Mouse (Mus musculus): ENCODE data around the gene Ms4a2. TPM values are rescaled to one million over a fixed set of nuclear protein-coding genes. Genes with fewer than 3 reads are reported as not detected.

Ms4a2 gene
- total RNA-seq (2014; rRNA removed) (not detected in 2 replicates), polyA plus RNA-seq (2015; fragmentation: Nextera tagmentation; extraction: Ambion mirVana) (0.09 and 0.15 TPM in 2 replicates)

- H3K27me3 ChIP-seq (ENCODE audit: insufficient read depth, low read length): no peaks in the 10 kb centered on the region
- ATAC-seq (ENCODE audit: low FRiP score): no peak
- H3K9me3 ChIP-seq (ENCODE audit: low read length): no peaks in the 10 kb centered on the region
- no peak for DNase-seq (ENCODE audit: low spot score)
- WGBS: 80% methylated on average over 2 of the region's 2 CpGs
- no peak within 1 kb of the TSS for H3K4me3 ChIP-seq (ENCODE audit: low read depth, low read length)
- H3K4me1 ChIP-seq (ENCODE audit: insufficient read depth, low read length): no peaks in the 10 kb centered on the region
- no peak within 1 kb of the TSS for H3K4me2 ChIP-seq (ENCODE audit: low read depth, low read length, poor library complexity, severe bottlenecking)
- no peak for TF ChIP-seq CTCF (IDR thresholded peaks at IDR 0.05)
- H3K27ac ChIP-seq (ENCODE audit: low read depth, low read length): no peak within 1 kb of the TSS
- no peak within 1 kb of the TSS for H3K9ac ChIP-seq (replicated peaks; ENCODE audit: low read length, poor library complexity, severe bottlenecking)
- H3K36me3 ChIP-seq (ENCODE audit: insufficient read depth, low read length): no peaks in the 10 kb centered on the region
Measured at GRCm38 (mm10) chr19:11623551-11623950, at the start of gene Ms4a2. Gene Ms4a2 (minus strand): TSS chr19:11623719.

DNA sequence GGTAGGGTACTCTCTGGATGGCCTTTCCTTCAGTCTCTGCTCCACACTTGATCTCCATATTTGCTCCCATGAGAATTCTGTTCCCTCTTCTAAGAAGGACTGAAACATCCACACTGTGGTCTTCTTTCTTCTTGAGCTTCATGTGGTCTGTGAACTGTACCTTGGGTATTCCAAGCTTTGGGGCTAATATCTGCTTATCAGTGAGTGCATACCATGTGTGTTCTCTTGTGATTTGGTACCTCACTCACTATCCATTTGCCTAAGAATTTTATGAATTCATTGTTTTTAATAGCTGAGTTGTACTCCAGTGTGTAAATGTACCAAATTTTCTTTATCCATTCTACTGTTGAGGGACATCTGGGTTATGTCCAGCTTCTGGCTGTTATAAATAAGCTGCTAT is 38.0 kb upstream of the Ms4a2 start:
- H3K9me3 ChIP-seq (ENCODE audit: low read length): no peaks in the 10 kb centered on the region
- H3K4me1 ChIP-seq (ENCODE audit: insufficient read depth, low read length): no peaks in the 10 kb centered on the region
- H3K36me3 ChIP-seq (ENCODE audit: insufficient read depth, low read length): no peaks in the 10 kb centered on the region
- H3K9ac ChIP-seq (replicated peaks; ENCODE audit: low read length, poor library complexity, severe bottlenecking): no peak overlapping the region
- ATAC-seq (ENCODE audit: low FRiP score): no peak
- no peak overlapping the region for H3K4me3 ChIP-seq (ENCODE audit: low read depth, low read length)
- H3K4me2 ChIP-seq (ENCODE audit: low read depth, low read length, poor library complexity, severe bottlenecking): no peak overlapping the region
- H3K27ac ChIP-seq (ENCODE audit: low read depth, low read length): no peak overlapping the region
- DNase-seq (ENCODE audit: low spot score): no peak
- TF ChIP-seq CTCF (IDR thresholded peaks at IDR 0.05): no peak
- H3K27me3 ChIP-seq (ENCODE audit: insufficient read depth, low read length): no peaks in the 10 kb centered on the region

GRCm38 (mm10) chr19:11660459-11660858 is 36.9 kb upstream of the Ms4a2 start, which contains the start of gene Oosp2:
Gene Oosp2 (minus strand): TSS chr19:11660559.
- Histone ChIP-seq H3K9ac (replicated peaks; ENCODE audit: low read length, poor library complexity, severe bottlenecking) (no peak within 1 kb of the TSS), H3K9me3 (ENCODE audit: low read length) (no peaks in the 10 kb centered on the region), H3K27ac (ENCODE audit: low read depth, low read length) (no peak within 1 kb of the TSS), H3K4me2 (ENCODE audit: low read depth, low read length, poor library complexity, severe bottlenecking) (no peak within 1 kb of the TSS), H3K4me3 (ENCODE audit: low read depth, low read length) (no peak within 1 kb of the TSS), H3K36me3 (ENCODE audit: insufficient read depth, low read length) (no peaks in the 10 kb centered on the region), H3K27me3 (ENCODE audit: insufficient read depth, low read length) (no peaks in the 10 kb centered on the region), H3K4me1 (ENCODE audit: insufficient read depth, low read length) (no peaks in the 10 kb centered on the region)
- ATAC-seq (ENCODE audit: low FRiP score) (no peak), DNase-seq (ENCODE audit: low spot score) (no peak)
- TF ChIP-seq CTCF (IDR thresholded peaks at IDR 0.05): no peak
- WGBS: 85% methylated on average over 5 of the region's 5 CpGs

DNA sequence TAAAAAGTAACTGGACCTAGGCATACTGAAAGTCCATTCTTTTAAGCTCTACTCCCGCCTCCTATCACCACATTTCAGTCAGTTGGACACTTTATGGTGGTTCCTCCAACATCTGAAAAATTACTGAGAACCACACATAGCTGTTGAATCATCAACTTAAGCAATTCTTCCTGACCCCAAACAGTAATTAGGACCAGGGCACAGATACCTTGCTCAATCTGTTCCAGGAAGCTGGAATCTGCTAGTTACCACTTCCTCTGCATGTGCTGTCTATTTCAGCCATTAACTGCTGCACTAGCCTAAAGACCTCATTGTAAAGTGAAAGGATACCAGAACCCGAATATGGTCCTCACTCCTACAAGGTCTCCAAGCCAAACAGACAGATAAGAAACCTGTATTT is 35.6 kb upstream of the Ms4a2 start:
- Histone ChIP-seq H3K27me3 (ENCODE audit: insufficient read depth, low read length) (no peaks in the 10 kb centered on the region), H3K27ac (ENCODE audit: low read depth, low read length) (no peak overlapping the region), H3K4me3 (ENCODE audit: low read depth, low read length) (no peak overlapping the region), H3K9me3 (ENCODE audit: low read length) (no peaks in the 10 kb centered on the region), H3K4me2 (ENCODE audit: low read depth, low read length, poor library complexity, severe bottlenecking) (no peak overlapping the region), H3K9ac (replicated peaks; ENCODE audit: low read length, poor library complexity, severe bottlenecking) (no peak overlapping the region), H3K36me3 (ENCODE audit: insufficient read depth, low read length) (no peaks in the 10 kb centered on the region), H3K4me1 (ENCODE audit: insufficient read depth, low read length) (no peaks in the 10 kb centered on the region)
- no peak for TF ChIP-seq CTCF (IDR thresholded peaks at IDR 0.05)
- DNase-seq (ENCODE audit: low spot score) (no peak), ATAC-seq (ENCODE audit: low FRiP score) (no peak)
- 83% methylated on average over 2 of the region's 2 CpGs for WGBS

- no peak overlapping the region for H3K9ac ChIP-seq (replicated peaks; ENCODE audit: low read length, poor library complexity, severe bottlenecking)
- no peak overlapping the region for H3K4me3 ChIP-seq (ENCODE audit: low read depth, low read length)
- no peak overlapping the region for H3K27ac ChIP-seq (ENCODE audit: low read depth, low read length)
- ATAC-seq (ENCODE audit: low FRiP score): peak; percentile 82
- H3K27me3 ChIP-seq (ENCODE audit: insufficient read depth, low read length): no peaks in the 10 kb centered on the region
- WGBS: 62% methylated on average over 4 of the region's 4 CpGs
- no peak overlapping the region for H3K4me2 ChIP-seq (ENCODE audit: low read depth, low read length, poor library complexity, severe bottlenecking)
- H3K36me3 ChIP-seq (ENCODE audit: insufficient read depth, low read length): no peaks in the 10 kb centered on the region
- DNase-seq (ENCODE audit: low spot score): no peak
- no peaks in the 10 kb centered on the region for H3K4me1 ChIP-seq (ENCODE audit: insufficient read depth, low read length)
- H3K9me3 ChIP-seq (ENCODE audit: low read length): no peaks in the 10 kb centered on the region
- no peak for TF ChIP-seq CTCF (IDR thresholded peaks at IDR 0.05)
Measured at GRCm38 (mm10) chr19:11649564-11649963, 26.0 kb upstream of the Ms4a2 start.

DNA sequence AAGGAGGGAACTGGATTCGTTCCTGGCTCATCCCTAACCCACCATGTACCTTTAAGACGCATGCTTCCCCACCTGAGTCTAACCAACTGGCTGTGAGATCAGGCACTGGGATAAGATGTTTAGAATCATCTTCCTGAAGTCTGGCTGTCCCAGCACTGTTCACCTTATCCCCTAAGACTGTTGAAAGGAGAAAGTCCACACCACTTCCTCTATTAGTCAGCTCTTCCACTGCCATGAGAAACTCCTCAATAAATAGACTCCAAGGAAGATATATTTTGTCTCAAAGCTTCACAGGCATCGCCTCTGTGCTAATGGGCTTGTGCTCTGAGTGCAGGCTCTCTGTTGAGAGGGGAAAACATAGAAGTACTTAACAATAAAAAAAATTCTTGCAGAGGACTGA is 22.6 kb upstream of the Ms4a2 start:
- Histone ChIP-seq H3K4me2 (ENCODE audit: low read depth, low read length, poor library complexity, severe bottlenecking) (no peak overlapping the region), H3K9ac (replicated peaks; ENCODE audit: low read length, poor library complexity, severe bottlenecking) (no peak overlapping the region), H3K27me3 (ENCODE audit: insufficient read depth, low read length) (no peaks in the 10 kb centered on the region), H3K4me3 (ENCODE audit: low read depth, low read length) (no peak overlapping the region), H3K9me3 (ENCODE audit: low read length) (no peaks in the 10 kb centered on the region), H3K36me3 (ENCODE audit: insufficient read depth, low read length) (no peaks in the 10 kb centered on the region), H3K4me1 (ENCODE audit: insufficient read depth, low read length) (no peaks in the 10 kb centered on the region), H3K27ac (ENCODE audit: low read depth, low read length) (no peak overlapping the region)
- WGBS: 75% methylated on average over 3 of the region's 3 CpGs
- no peak for TF ChIP-seq CTCF (IDR thresholded peaks at IDR 0.05)
- no peak for DNase-seq (ENCODE audit: low spot score)
- ATAC-seq (ENCODE audit: low FRiP score): no peak

Data from midbrain, postnatal 0 days (tissue).